Mouse (Mus musculus) intestine, embryonic 16.5 days (tissue): ENCODE measurements around the gene Cfl2. TPM values are rescaled to one million over a fixed set of nuclear protein-coding genes. Genes with fewer than 3 reads are reported as not detected.
A peak's percentile ranks its signal among the peaks of the same experiment; 100 is the strongest.
"Not testable (repeated sequence)": the region's sequence is repeated elsewhere in the genome, so short reads cannot be mapped to it uniquely, and the experiment has no call there.

Experiments used
- ATAC-seq: fragments of 200-750 bp; cut with Nextera tagmentation; 2 replicates; pipeline ENCODE4 v1.8.0; 2017; ENCODE audit warnings: moderate TSS enrichment, moderate library complexity
- H3K27ac ChIP-seq: fragments of 300-500 bp; sonication (generic); 2 replicates; pipeline ENCODE4 v1.5.1; 2014; ENCODE audit warnings: mild to moderate bottlenecking, low read length
- H3K27me3 ChIP-seq: fragments of 300-500 bp; sonication (generic); replicated peaks from 2 replicates; pipeline ENCODE4 v1.6.1; 2014; ENCODE audit warnings: low read length, control low read depth, mixed read lengths; ENCODE audit not compliant: control insufficient read depth, insufficient read depth
- H3K36me3 ChIP-seq: fragments of 300-500 bp; sonication (generic); 2 replicates; pipeline ENCODE4 v1.6.1; 2014; ENCODE audit warnings: low read length, control low read depth; ENCODE audit not compliant: control insufficient read depth, insufficient read depth
- H3K4me1 ChIP-seq: fragments of 300-500 bp; sonication (generic); 2 replicates; pipeline ENCODE4 v1.6.1; 2014; ENCODE audit warnings: low read length, control low read depth, mixed read lengths; ENCODE audit not compliant: control insufficient read depth, insufficient read depth
- H3K4me2 ChIP-seq: fragments of 300-500 bp; sonication (generic); 2 replicates; pipeline ENCODE4 v1.6.1; 2014; ENCODE audit warnings: low read depth, low read length, control low read depth
- H3K4me3 ChIP-seq: fragments of 300-500 bp; sonication (generic); 2 replicates; pipeline ENCODE4 v1.5.1; 2014; ENCODE audit warnings: mild to moderate bottlenecking, low read length
- H3K9ac ChIP-seq: fragments of 300-500 bp; sonication (generic); 2 replicates; pipeline ENCODE4 v1.6.1; 2014; ENCODE audit warnings: low read depth, low read length
- H3K9me3 ChIP-seq: fragments of 300-500 bp; sonication (generic); 2 replicates; pipeline ENCODE4 v1.6.1; 2016; ENCODE audit warnings: low read length, control low read depth; ENCODE audit not compliant: control insufficient read depth
- WGBS: fragments of 180-500 bp; shearing (Covaris S2); extraction: QIAGEN DNeasy Blood & Tissue Kit; methylation state at CpG from one replicate; pipeline ENCODE4 v1.1.7; 2014; 5-methylcytosine and 5-hydroxymethylcytosine counted together
- polyA plus RNA-seq: library from polyadenylated mRNA; unstranded; fragments of >200 nt; fragmentation: Nextera tagmentation; extraction: Ambion mirVana; gene quantifications from 2 replicates; pipeline ENCODE4 v1.2.1, GENCODE M21; 2015

Gene Cfl2
- 157 and 161 TPM in 2 replicates for polyA plus RNA-seq

GRCm38 (mm10) chr12:54862606-54863535 is at the start of gene Cfl2:
Cfl2 (minus strand) TSS chr12:54862877.
- WGBS: under 1% methylated on average over 63 of the region's 82 CpGs
- Histone ChIP-seq H3K27ac (peak within 1 kb of the TSS; percentile 99), H3K27me3 (no peaks in the 10 kb centered on the region), H3K9me3 (peaks cover 4% of the 10 kb centered on the region; the same call in 1 of the 2 replicates), H3K4me2 (peak within 1 kb of the TSS; percentile 69), H3K9ac (peak within 1 kb of the TSS; percentile 100), H3K36me3 (no peaks in the 10 kb centered on the region), H3K4me3 (peak within 1 kb of the TSS; percentile 98), H3K4me1 (peaks cover 11% of the 10 kb centered on the region)
- peak; percentile 94 for ATAC-seq

GRCm38 (mm10) chr12:54910387-54910786 is 47.7 kb upstream of the Cfl2 start:
- no peak for ATAC-seq
- Histone ChIP-seq H3K27ac (no peak overlapping the region), H3K4me3 (no peak overlapping the region), H3K36me3 (peaks cover 3% of the 10 kb centered on the region; the same call in 1 of the 2 replicates), H3K9me3 (no peaks in the 10 kb centered on the region), H3K4me1 (no peaks in the 10 kb centered on the region), H3K27me3 (no peaks in the 10 kb centered on the region), H3K9ac (no peak overlapping the region), H3K4me2 (no peak overlapping the region)
- 84% methylated on average over 3 of the region's 3 CpGs for WGBS

DNA sequence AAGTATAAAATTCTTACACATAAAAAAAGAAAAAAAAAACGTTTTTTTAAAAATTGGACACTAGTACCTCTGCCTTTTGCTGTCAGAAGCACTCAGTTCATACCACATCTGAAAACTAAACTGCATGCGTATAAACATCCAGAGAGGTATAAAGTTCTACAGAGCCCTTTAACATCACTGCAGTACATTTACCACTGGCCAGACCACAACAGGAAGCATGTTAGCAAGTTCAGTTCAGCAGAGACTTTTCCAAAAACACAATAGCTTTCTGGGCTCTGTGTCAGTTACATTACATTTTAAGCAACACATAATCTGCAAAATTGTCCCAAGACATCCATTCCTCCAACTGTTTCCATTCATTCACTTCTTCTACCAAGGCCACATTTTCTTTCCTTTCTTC is 29.9 kb upstream of the Cfl2 start:
- H3K27me3 ChIP-seq, H3K4me3 ChIP-seq, H3K27ac ChIP-seq, ATAC-seq, H3K36me3 ChIP-seq, H3K9ac ChIP-seq, H3K9me3 ChIP-seq, H3K4me2 ChIP-seq, H3K4me1 ChIP-seq: not testable (repeated sequence)
- WGBS: 34% methylated on average over 1 of the region's 2 CpGs

DNA sequence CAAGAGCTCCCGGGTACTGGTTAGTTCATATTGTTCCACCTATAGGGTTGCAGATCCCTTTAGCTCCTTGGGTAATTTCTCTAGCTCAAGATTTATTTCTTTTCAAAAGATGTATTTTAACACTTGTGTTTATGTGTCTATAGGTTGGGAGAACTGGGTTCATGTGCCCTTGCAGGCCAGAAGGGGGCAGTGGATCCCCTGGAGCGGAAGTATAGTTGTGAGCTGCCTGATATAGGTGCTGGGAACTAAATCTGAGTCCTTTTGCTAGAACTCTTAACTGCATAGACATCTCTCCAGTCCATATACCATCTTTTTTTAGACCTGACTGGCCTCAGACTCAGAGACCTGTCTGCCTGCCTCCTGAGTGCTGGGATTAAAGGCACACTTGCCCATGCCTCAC is 27.7 kb upstream of the Cfl2 start:
- H3K4me1 ChIP-seq: no peaks in the 10 kb centered on the region
- ATAC-seq: no peak
- H3K27ac ChIP-seq: no peak overlapping the region
- no peak overlapping the region for H3K4me2 ChIP-seq
- H3K36me3 ChIP-seq: no peaks in the 10 kb centered on the region
- H3K9ac ChIP-seq: no peak overlapping the region
- no peaks in the 10 kb centered on the region for H3K27me3 ChIP-seq
- no peaks in the 10 kb centered on the region for H3K9me3 ChIP-seq
- no peak overlapping the region for H3K4me3 ChIP-seq
- WGBS: 92% methylated on average over 2 of the region's 2 CpGs

- no peak overlapping the region for H3K9ac ChIP-seq
- no peak for ATAC-seq
- H3K4me3 ChIP-seq: no peak overlapping the region
- no peaks in the 10 kb centered on the region for H3K4me1 ChIP-seq
- H3K9me3 ChIP-seq: no peaks in the 10 kb centered on the region; the same call in 1 of the 2 replicates
- H3K36me3 ChIP-seq: no peaks in the 10 kb centered on the region
- H3K27me3 ChIP-seq: no peaks in the 10 kb centered on the region
- no peak overlapping the region for H3K27ac ChIP-seq
- H3K4me2 ChIP-seq: no peak overlapping the region
- 81% methylated on average over 4 of the region's 4 CpGs for WGBS
Measured at GRCm38 (mm10) chr12:54887580-54888127, 25.0 kb upstream of the Cfl2 start.

GRCm38 (mm10) chr12:54879630-54880029 is 17.0 kb upstream of the Cfl2 start:
- WGBS: 7% methylated on average over 6 of the region's 6 CpGs
- no peak for ATAC-seq
- no peak overlapping the region for H3K9ac ChIP-seq
- no peaks in the 10 kb centered on the region for H3K36me3 ChIP-seq
- H3K4me1 ChIP-seq: no peaks in the 10 kb centered on the region
- H3K27ac ChIP-seq: no peak overlapping the region
- H3K27me3 ChIP-seq: no peaks in the 10 kb centered on the region
- H3K4me2 ChIP-seq: no peak overlapping the region
- H3K9me3 ChIP-seq: no peaks in the 10 kb centered on the region; the same call in 1 of the 2 replicates
- no peak overlapping the region for H3K4me3 ChIP-seq

DNA sequence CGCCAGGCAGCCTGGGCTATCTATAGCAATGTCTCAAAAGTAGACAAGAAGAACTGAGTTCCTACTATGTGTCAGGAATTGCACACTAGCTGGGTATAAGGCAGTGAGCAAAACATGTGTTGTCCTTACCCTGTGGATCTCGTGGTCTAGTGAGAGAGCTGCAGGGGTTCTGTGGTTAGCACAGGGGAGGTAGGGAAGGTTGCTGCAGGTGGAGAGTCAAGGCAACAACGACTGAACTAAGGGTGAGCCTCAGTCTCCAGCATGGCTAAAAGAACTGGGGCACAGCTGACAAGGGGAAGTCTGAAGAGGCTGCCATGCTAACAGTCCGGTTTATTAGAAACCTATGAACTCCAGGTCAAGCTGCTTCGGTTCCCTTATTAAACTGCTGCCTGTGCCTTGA is 16.5 kb upstream of the Cfl2 start:
- no peaks in the 10 kb centered on the region for H3K36me3 ChIP-seq
- no peak overlapping the region for H3K4me3 ChIP-seq
- H3K9ac ChIP-seq: no peak overlapping the region
- H3K27ac ChIP-seq: no peak overlapping the region
- H3K27me3 ChIP-seq: no peaks in the 10 kb centered on the region
- H3K9me3 ChIP-seq: no peaks in the 10 kb centered on the region; the same call in 1 of the 2 replicates
- ATAC-seq: no peak
- no peaks in the 10 kb centered on the region for H3K4me1 ChIP-seq
- 78% methylated on average over 5 of the region's 5 CpGs for WGBS
- H3K4me2 ChIP-seq: no peak overlapping the region

DNA sequence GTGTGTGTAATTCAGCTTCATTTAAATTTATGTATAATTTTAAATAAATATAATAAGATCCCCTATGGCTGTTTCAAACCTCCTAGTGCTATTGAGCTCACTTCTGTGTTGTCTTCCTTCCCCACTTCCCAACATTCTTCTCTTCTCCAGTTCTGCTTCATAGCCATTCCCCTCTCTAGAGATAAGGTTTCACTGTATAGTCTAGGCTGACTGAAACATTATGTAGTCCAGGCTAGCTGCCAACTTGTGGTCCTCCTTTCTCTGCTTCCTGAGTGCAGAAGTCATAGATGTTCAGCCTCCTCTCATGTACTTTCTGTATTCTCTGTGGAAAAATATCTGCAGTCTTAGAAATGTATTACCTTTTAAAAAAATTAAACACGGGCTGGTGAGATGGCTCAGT is 15.2 kb upstream of the Cfl2 start:
- no peaks in the 10 kb centered on the region for H3K27me3 ChIP-seq
- no peaks in the 10 kb centered on the region; the same call in 1 of the 2 replicates for H3K9me3 ChIP-seq
- 79% methylated on average over 1 of the region's 1 CpGs for WGBS
- H3K36me3 ChIP-seq: no peaks in the 10 kb centered on the region
- no peak overlapping the region for H3K4me2 ChIP-seq
- H3K9ac ChIP-seq: no peak overlapping the region
- H3K4me1 ChIP-seq: no peaks in the 10 kb centered on the region
- no peak overlapping the region for H3K4me3 ChIP-seq
- ATAC-seq: no peak
- no peak overlapping the region for H3K27ac ChIP-seq

GRCm38 (mm10) chr12:54876879-54877278 is 14.2 kb upstream of the Cfl2 start:
- ATAC-seq: no peak
- Histone ChIP-seq H3K9me3 (no peaks in the 10 kb centered on the region), H3K4me2 (no peak overlapping the region), H3K9ac (no peak overlapping the region), H3K4me1 (no peaks in the 10 kb centered on the region), H3K36me3 (no peaks in the 10 kb centered on the region), H3K27ac (no peak overlapping the region), H3K4me3 (no peak overlapping the region), H3K27me3 (no peaks in the 10 kb centered on the region)
- 35% methylated on average over 5 of the region's 5 CpGs for WGBS
